Mouse (Mus musculus): ENCODE results near the gene Myo5c.

Gene Myo5c

DNA sequence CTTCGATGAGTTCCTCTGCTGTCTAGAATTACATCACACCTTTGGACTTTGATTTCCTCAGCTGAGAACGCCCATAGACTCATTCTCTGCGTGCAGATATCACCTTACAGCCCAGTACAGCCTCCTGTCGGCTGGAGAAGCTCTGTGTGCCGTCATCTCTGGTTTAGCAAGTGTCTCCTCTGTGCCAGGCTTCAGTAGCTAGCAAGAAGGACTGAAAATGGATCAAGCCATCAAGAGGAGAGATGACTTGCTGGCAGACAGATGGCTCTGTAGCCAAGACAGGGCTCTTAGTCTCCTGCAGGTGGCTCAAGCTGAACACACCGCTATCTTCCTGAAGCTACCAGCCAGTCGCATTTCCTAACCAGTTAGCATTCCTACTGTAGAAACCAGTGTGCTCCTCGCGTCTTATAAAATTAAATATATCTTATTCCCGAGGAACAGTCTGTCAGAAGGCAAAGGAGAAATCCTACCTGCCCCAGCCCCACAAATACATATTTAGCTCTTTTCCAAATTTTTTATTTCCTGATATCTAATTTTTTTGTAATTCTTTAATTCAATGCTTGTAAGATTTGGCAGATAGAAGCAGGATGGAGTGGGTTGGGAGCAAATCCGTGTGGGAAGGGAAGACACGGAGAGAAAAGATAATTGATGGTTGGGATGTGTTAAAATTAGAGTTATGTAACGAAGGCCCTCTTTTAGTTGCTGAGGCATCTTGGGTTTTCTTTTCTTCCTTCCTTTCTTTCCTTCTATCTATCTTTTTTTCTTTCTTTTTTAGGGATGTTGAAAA is 90.5 kb downstream of the Myo5c start:
- DNase-seq (ENCODE audit: low spot score): no peak

DNA sequence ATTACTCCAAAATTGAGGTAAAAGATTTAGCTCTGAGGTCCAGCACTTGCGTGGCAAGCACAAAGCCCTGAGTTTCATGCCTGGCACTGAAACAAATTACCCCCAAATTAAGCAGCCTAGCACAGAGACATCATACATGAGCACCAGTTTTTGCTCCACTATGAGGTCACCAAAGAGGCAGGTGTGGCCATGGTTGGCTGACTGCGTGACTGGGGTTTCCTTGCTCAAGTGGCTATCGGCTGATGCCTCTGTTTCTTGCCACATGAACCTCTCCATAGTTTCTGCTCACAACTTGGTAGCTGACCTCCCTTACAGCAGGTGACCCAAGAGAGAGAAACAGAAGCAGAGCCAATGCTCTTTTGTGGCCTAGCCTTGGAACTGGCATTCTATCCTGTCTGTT is 96.2 kb downstream of the Myo5c start:
- DNase-seq (ENCODE audit: low spot score): no peak

- no peak for DNase-seq (ENCODE audit: low spot score)
These were observed 99.0 kb downstream of the Myo5c start for GRCm38 (mm10) chr9:75330821-75331220.

DNA sequence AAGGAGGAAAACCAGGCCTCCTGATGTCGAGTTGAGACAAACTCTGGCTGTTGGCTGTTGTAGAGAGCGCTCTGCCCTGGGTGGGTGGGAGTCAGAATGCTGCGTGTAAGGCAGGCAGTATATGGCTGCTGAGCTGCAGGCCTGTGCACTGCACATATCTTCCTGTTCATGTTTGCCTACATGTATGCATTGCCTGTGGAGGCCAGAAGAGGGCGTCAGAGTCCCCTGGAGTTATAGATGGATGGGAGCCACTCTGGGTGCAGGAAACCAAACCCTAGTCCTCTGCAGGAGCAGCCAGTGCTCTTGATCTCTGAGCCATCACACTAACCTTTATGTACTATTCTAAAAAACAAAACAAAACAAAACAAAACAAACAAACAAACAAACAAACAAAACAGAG is 102.6 kb downstream of the Myo5c start:
- DNase-seq (ENCODE audit: low spot score): no peak

- no peak for DNase-seq (ENCODE audit: low spot score)
These were observed 106.2 kb downstream of the Myo5c start for GRCm38 (mm10) chr9:75338016-75338415.

DNA sequence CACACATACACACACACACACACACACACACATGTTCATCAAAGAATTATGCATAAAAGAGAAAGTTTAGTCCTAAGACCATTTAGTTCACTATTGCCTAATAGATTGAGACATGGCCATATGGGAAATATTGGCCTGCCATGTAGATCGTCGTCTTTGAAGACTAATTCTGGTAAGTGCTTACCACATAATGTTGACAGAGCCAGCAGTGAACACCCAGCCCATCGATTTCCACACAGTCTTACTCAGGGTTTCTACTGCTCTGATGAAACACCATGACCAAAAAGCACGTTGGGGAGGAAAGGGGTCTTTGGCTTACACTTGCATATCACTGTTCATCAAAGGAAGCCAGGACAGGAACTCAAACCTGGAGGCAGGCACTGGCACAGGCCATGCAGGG is 110.6 kb downstream of the Myo5c start:
- DNase-seq (ENCODE audit: low spot score): no peak

GRCm38 (mm10) chr9:75347458-75347857 is 115.6 kb downstream of the Myo5c start, which contains the start of gene Bcl2l10:
TSS of gene Bcl2l10 (plus strand) at chr9:75347758.
- no peak for DNase-seq (ENCODE audit: low spot score)

GRCm38 (mm10) chr9:75348066-75348465 is 116.2 kb downstream of the Myo5c start:
- DNase-seq (ENCODE audit: low spot score): no peak

DNA sequence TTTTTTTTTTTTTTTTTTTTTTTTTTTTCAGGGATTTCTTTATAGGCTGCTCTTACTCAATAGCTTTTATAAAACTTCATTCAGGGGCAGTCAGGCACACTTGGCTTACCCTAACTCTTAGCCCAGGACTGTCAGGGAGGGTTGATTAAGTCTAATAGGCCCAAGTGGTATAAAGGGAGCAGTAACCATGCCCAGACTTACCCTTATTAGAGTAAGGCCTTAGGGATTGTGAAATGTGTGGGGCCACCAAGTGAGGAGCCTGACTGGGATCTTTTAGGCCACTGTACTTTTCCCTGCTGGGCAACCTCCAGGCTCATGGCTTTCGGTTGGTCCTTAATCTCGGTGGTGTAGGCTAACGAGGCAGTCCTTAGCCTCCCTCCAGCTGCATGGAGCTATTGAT is 116.8 kb downstream of the Myo5c start:
- no peak for DNase-seq (ENCODE audit: low spot score)

DNA sequence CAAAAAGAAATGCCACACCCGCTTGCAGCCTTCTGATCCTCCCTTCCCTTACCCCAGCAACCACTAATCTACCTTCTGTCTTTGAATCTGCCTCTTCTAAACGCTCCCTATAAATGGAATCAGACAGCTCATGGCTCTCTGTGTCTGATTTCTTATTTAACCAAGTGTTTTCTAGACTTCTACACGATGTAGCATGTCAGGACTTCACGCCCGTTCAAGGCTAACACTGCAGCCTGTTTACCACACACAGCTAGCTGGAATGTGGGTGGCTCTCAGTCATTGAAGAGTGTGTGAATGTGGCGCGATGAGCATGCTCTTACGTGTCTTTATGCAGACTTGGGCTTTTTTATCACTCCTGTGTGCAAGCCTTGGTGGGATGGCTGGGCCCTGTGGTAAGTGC is 121.3 kb downstream of the Myo5c start:
- DNase-seq (ENCODE audit: low spot score): no peak
